Mouse (Mus musculus) adrenal gland, adult 18-20 months (tissue): Measurements from ENCODE around the gene St6galnac5. TPM values are rescaled to one million over a fixed set of nuclear protein-coding genes. Genes with fewer than 3 reads are reported as not detected.
A peak's percentile ranks its signal among the peaks of the same experiment; 100 is the strongest.
"Not testable (repeated sequence)": the region's sequence is repeated elsewhere in the genome, so short reads cannot be mapped to it uniquely, and the experiment has no call there.

ENCODE experiments used
- DNase-seq, 2 experiments: peaks; one replicate each; pipeline ENCODE4 v3.0.0; 2021 to 2022; ENCODE audit warnings: low spot score in 2 of 2
- total RNA-seq, 2 experiments: library from RNA; stranded (reverse); gene quantifications; 1 replicate in 1 of 2; 2 replicates in 1 of 2; pipeline ENCODE4 v1.2.3; 2021

Gene St6galnac5
- total RNA-seq, 2 experiments from 2014 or later: 0.42 to 0.53 TPM

DNA sequence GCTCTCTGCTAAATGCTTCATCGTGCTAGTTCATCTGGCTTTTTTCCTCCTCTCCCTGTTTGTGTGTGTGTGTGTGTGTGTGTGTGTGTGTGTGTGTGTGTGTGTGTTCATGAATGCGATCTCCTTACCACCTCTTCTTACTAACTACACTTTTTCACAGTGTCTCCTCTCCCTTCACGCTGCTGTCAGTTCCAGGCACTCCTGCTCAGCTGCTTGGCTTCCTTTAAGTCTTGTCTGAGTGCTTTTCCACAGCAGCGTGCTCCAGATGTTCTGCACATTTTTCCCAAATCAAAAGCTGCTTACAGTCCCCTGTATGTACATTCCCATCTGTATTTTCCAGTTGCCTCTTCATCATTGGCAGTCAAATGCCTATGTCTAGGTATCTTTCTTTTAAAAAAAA is 189.0 kb downstream of the St6galnac5 start:
- DNase-seq: no peak

DNA sequence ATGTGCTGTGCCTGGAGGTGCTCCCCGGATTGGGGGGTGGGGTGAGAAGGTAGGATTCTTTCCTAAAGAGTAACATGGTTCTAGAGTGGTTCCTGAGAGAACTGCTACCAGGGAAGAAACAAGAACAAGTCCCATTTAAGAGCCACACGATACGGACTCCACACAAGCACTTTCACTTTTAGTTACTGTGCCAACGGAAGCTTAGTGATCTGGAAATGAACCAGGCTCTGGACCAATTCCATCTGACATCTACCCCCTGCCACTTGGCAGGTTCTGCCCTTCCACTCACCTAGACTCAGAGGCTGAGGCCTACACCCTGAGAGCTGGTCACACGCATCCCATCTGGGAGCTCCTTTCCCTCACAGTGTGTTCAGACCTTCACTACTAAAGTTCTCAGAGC is 189.4 kb downstream of the St6galnac5 start:
- no peak for DNase-seq

DNA sequence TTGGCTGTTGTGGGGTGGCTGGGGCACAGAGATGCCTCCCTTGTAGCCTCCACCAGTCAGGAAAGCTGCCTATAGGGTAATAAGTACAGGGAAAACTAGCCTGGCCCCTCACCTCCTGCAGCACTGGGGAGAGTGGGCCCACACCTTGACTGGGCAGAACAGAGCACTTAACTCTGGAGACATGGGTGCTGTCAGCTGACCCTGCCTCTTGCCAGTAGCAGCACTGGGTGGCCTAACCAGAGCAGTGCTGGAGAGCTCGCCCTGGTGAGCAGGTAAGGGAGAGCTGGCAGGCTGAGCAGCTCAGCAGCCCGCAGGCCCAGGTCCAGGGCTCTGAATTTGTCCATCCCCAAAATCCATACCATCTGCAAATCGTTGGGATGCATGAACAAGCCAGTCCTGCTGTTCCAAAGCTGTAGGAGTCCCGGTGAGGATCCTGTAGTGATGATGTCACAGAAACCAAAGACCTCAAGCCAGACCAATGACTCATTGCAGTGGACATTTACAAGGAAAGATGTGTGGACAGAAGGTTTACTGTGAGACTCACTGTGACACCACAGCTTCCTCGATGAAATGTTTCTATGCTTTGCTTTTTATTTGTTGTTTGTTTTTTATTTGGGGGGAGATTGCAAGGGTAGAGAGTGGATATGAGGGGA is 193.6 kb downstream of the St6galnac5 start:
- not testable (repeated sequence) for DNase-seq

DNA sequence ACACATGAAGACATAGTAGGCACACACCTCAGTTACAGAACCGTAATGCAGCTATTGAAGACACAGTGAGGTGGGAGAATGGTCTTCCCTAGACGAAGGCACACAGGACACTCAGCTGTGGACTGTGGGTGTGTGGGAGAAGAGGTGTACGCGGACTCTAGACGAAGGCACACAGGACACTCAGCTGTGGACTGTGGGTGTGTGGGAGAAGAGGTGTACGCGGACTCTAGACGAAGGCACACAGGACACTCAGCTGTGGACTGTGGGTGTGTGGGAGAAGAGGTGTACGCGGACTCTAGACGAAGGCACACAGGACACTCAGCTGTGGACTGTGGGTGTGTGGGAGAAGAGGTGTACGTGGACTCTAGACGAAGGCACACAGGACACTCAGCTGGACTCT is 197.7 kb downstream of the St6galnac5 start:
- DNase-seq: not testable (repeated sequence)

DNA sequence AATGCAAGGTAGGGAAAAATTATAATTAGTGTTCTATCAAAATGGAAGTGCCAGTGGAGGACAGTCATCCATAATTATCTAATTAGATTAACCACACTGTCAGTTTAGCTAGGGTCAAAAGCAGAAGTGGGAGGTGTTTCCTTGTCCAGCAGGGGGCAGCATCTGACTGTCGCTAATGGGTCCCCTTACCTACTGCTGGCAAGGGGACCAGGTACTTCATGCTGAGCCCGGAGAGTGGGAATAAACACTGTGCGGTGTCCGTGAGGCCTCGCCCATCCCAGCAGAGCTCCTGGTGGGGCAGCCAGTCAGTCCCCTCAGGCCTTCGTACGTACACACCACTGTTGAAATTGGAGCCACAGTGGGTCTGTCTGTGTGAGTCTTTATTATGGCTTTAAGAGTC is 198.3 kb downstream of the St6galnac5 start:
- peak; percentile 64 to 66 for DNase-seq

DNA sequence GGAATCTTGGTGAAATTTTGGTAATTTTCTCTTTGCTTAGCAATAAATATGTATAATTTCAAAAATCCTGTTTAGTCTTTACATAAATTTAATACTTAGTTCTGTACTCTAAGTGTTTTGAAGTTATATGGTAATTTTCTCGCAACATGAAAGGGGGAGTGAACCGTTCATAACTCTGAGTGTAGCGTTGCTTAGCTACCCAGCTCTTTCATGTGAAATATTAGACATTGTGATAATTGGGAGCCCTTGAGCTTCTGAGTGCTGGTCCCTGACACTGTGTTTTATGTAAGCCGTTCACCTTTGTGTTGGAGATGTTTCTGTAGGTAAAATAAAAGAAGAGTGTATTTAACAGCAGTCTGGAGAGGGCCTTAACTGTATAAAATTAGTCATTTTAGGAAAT is 202.2 kb downstream of the St6galnac5 start:
- DNase-seq: no peak

DNA sequence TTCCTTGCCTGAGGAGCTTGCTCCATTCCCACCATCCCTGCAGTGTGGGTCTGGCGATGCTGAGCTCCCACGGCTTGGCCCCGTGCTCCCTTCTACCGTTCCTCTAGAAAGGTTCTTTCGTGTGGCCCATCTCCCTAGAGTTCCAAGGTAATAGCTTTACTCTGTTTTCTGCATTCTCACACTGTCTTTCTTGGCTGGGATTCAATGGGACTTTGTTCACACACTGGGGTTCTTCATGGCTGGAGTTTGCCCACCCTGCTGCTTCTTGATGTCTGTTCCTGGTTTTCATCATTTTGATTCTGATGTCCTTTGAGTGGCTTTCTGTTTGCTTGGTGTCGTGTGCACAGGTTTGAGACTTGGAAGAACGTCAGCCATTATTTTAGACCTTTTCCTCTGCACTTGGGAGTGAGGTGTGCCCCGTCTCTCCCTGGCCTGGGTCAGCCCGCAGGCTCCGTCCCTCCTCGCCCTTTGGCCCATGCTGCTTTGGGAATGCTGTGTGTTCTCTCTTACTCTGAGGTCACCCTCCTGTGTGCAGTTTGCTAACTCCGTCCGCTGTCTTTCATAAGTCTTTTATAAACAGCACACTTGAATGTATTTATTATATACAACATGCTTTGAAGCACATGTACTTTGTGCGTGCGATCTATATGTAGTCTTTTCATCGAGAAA is 205.0 kb downstream of the St6galnac5 start:
- DNase-seq: no peak

DNA sequence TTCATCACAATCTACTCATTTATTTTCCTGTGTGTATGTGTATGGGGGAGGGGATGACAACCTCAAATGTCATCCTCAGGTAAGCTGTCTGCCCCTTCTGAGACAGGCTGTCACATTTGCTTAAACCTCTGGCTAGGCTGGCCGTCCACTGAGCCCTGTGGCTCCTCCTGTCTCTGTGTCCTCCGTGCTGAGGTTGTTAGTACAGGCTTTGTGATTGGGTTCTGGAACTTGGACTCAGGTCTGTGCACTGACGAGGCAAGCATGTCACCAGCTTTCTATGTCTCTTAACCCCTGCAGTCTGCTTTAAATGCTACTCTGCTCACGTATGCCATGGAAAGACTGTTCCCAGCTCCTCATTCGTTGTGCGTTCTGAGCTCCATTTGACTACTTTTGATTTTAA is 205.7 kb downstream of the St6galnac5 start:
- no peak for DNase-seq

DNA sequence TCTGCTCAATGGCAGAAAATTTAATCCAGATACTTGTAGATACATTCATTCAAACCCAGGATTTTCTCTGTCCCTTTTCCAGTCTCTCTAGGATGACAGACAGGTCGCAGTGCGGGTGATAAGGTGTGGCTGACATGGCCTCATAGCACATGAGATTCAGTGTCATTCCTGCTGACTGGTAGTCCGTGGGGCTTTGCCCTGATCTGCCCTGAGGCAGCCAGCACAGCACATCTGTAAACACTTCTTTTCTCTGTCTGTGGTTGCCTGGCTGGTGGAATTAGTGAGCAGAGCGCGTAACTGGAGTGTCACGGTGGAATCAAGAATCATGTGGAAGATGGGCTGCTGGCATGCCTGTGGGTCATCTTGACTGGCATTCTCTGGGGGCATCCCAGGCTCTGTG is 212.0 kb downstream of the St6galnac5 start:
- DNase-seq: no peak

DNA sequence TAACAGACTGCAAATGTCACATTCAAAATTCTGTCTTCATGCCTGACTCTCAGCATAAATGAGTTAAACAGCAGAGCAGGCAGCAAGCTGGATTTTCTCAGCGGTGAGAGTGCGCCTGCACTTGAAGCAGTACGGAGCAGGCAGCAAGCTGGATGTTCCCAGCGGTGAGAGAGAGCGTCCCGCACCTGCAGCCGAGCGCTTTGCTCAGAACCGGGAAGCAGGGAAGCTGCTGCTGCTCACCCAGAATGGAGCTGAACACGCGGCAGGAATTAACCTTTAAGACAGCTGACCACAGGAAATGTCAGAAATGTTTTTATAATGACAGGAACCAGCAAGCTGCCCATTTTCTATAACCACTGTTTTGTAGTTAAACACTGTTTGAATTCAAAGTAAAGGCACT is 214.6 kb downstream of the St6galnac5 start:
- DNase-seq: no peak
